Mouse (Mus musculus): ENCODE data around the gene Slc38a3. TPM values are rescaled to one million over a fixed set of nuclear protein-coding genes. Genes with fewer than 3 reads are reported as not detected.

Slc38a3 gene
- polyA plus RNA-seq (2017; shearing (Covaris generic)): 0.11 TPM

DNA sequence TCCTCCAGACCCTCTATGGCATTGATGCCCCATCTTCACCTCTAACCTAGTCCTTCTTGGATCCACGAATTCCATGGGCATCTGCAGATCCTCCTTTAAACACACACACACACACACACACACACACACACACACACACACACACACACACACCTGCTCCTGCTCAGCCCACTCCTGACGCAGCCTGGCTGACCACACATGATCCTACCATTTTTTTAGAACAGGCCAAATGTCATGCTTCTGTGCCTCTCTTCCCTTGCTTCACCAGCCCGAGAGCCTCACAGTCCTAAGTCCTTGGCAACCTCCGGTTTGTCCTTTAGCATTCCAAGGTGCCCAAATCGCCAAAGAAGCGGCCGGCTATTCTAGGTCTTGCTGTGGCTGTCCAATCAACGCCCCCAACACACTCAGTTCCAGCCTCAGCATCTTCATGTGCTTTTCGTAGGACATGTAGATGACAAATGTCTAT, at the start of gene Slc38a3:
Gene Slc38a3 (minus strand): TSS at position 51 of the 466 bp plus-strand sequence.

DNA sequence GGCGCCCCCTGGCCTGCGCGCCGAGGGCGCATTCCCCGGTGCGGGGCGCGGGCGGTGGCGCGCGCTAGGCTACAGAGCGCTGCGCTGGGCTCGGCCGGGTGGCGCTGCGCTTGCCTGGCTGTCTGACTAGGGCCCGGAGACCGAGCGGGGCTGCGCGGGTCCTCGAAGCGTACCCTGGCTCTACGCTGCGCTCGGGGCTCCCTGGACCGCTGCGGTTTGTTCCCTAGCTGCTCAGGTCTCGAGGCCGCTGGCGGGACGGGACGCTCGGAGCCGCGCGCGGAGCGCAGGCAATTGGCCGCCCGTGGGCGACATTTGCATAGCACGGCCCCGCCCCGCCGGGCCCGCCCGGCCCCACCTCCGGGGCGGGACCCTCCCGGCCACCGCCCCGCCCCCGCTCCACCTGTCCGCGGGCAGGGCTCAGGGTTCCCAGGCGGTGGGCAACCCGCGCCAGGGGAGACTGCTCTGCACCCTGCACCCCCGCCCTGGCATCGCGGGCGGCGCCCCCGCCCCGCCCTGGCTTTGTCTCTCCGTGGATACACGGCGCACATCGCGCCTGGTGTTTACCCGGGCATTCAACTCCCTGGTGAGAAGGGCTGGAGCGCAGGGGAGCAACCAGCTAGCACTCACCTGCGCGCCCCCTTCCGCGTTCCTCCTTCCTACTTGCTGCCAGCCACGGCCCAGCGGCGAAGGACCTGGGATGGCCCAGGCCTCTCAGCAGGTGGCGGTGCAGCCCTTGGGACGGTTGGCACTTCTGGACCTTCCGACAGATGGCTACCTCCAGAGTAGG, 40.6 kb upstream of the Slc38a3 start, which contains the start of gene Sema3f:
Gene Sema3f (minus strand): TSS at position 779 of the 787 bp plus-strand sequence.

DNA sequence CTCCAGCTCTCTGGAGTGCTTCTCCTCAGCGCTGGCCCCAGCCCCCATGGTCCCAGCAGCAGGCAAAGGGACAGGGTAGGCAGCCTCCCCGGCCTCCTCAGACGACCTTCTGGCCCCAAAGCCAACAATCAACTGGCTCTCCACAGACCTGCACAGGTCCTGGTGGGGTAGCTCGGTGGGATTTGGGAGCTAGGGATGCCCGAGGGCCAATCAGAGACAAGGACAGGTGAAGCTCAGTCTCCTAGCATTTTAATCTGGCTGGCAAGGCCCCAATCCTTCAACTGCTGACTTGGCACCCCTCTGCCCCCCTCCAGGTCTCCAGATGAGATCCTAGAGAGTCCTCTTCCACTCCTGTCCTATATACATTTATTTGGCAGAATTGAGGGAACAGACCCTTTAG, 10.2 kb upstream of the Slc38a3 start, which contains the start of gene Gnat1:
Gene Gnat1 (minus strand): TSS at position 212 of the 400 bp plus-strand sequence.

DNA sequence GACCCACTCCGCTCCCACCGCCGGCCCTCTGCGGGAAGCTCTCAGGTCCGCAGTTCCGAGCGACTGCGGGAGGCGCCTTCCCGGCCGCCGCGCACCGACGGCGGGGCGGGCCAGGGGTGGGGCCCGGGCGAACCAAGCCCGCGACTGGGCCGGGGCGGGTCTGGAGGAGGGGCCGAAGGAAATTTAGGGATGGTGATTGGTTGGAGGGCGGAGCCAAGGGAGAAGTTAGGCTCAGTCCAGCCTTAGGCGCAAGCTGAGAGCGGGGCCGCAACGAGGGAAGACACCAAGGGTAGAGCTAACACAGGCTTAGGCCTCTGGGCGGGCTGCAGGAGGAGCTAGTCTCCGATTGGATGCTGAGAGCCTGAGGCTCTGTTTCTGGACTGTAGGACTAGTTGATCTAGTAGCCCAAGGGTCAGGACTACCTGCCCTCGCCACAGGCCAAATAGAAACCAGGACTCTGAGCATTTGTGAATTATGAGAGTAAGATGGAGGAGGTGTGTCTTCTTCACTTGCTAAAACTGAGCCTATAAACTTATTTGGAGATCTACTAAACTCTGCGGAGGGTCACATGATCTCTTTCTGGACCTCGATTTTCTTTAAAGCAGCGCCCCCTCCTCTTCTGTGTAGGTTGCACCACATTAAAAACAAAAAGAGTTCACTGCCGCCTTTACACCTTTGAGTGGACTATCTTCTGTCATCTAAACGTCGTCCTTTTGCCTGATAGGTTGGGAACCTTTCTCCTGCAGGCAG, 33.9 kb downstream of the Slc38a3 start, which contains the start of gene Gnai2:
Gene Gnai2 (minus strand): TSS at position 89 of the 750 bp plus-strand sequence.

DNA sequence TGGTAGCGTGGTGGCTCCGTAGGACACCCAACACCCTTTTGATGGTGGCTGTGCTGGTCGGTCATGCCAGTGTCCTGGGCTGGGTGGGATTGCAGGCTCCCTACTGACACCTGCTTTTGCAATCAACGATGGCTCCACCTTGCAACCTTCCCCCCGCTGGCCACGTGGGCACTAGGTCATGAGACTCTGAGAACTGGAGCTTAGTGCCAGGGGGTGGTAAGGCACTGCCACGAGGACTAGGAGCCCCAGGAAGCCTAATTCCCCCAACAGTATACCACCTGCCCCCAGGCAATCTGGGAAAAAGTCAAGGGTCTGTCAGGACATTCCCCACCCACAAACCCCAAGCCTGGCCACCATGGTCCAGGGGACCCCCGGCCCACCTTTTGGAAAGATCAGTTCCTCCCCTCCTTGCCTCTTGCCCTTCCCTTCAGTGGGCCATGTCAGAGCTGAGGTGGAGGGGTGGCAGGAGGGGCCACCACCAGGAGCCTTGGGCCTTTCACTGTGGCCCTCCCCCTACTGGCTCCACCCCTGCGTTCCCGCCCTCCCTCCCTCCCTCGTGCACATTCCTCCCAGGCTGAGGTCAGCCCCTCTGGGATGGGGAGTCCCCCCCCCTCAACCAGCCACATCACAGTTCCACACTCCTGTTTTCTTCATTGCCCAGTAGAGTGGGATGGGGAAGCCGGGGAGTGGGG, 60.4 kb downstream of the Slc38a3 start, which contains the start of gene Sema3b:
Gene Sema3b (minus strand): TSS at position 489 of the 692 bp plus-strand sequence.

Other genes starting within 250 kb of the Slc38a3 start
- 53.3 TPM for gene Tmem115, start 135.6 kb downstream of the Slc38a3 start, polyA plus RNA-seq (2017; shearing (Covaris generic))
- gene Cyb561d2, start 127.3 kb downstream of the Slc38a3 start, polyA plus RNA-seq (2017; shearing (Covaris generic)): 26.2 TPM
- gene Nprl2, start 127.3 kb downstream of the Slc38a3 start, polyA plus RNA-seq (2017; shearing (Covaris generic)): 61.0 TPM
- 1.2 TPM for gene Zmynd10, start 122.2 kb downstream of the Slc38a3 start, polyA plus RNA-seq (2017; shearing (Covaris generic))
- 104 TPM for gene Rassf1, start 118.0 kb downstream of the Slc38a3 start, polyA plus RNA-seq (2017; shearing (Covaris generic))
- gene Tusc2, start 106.3 kb downstream of the Slc38a3 start, polyA plus RNA-seq (2017; shearing (Covaris generic)): 32.3 TPM
- 2.8 TPM for gene Hyal2, start 101.6 kb downstream of the Slc38a3 start, polyA plus RNA-seq (2017; shearing (Covaris generic))
- 2.9 TPM for gene Hyal1, start 92.6 kb downstream of the Slc38a3 start, polyA plus RNA-seq (2017; shearing (Covaris generic))
- 14.0 TPM for gene Naa80, start 90.6 kb downstream of the Slc38a3 start, polyA plus RNA-seq (2017; shearing (Covaris generic))
- gene Hyal3, start 88.7 kb downstream of the Slc38a3 start, polyA plus RNA-seq (2017; shearing (Covaris generic)): not detected
- gene Ifrd2, start 81.9 kb downstream of the Slc38a3 start, polyA plus RNA-seq (2017; shearing (Covaris generic)): 24.5 TPM
- gene Sema3b, start 60.3 kb downstream of the Slc38a3 start, polyA plus RNA-seq (2017; shearing (Covaris generic)): not detected
- gene Gnai2, start 34.2 kb downstream of the Slc38a3 start, polyA plus RNA-seq (2017; shearing (Covaris generic)): 663 TPM
- gene Gnat1, start 10.2 kb upstream of the Slc38a3 start, polyA plus RNA-seq (2017; shearing (Covaris generic)): 5.7 TPM
- gene Sema3f, start 40.9 kb upstream of the Slc38a3 start, polyA plus RNA-seq (2017; shearing (Covaris generic)): 0.72 TPM
- 309 TPM for gene Rbm5, start 101.5 kb upstream of the Slc38a3 start, polyA plus RNA-seq (2017; shearing (Covaris generic))
- 128 TPM for gene Rbm6, start 203.7 kb upstream of the Slc38a3 start, polyA plus RNA-seq (2017; shearing (Covaris generic))
- gene Mon1a, start 218.6 kb upstream of the Slc38a3 start, polyA plus RNA-seq (2017; shearing (Covaris generic)): 27.7 TPM
- 0.25 TPM for gene Mst1r, start 237.3 kb upstream of the Slc38a3 start, polyA plus RNA-seq (2017; shearing (Covaris generic))